Mouse (Mus musculus) cerebellum, adult 2 months (tissue): Measurements from ENCODE around the gene Pdss2.

Experiments
- CTCF ChIP-seq: fragments of 200-500 bp; IDR thresholded peaks from 2 replicates; pipeline ENCODE4 v1.5.1; 2011; ENCODE audit warnings: low read depth, mild to moderate bottlenecking, control low read depth, low read length, moderate library complexity, borderline replicate concordance; ENCODE audit not compliant: insufficient read depth
- POLR2A ChIP-seq: fragments of 200-500 bp; IDR thresholded peaks from 2 replicates; pipeline ENCODE4 v1.6.1; 2011; ENCODE audit warnings: low read length, control low read depth, borderline replicate concordance; ENCODE audit not compliant: insufficient read depth

DNA sequence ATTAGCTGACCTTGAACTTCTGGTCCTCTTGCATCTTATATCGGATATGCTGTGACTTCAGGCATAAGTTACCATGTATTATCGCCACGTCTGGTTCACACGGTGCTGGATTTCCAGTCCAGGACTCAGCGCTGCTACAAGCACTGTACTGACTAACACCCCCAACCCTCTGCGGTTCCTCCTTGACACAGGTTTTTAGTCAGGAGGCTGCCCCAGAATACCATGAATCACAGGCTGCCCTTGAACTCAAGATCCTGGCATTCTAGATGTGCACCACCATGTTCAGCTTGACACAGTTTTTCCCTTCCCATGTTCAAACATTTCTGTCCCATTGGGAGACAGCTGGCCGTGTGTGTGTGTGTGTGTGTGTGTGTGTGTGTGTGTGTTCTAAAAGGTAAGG lies 267.9 kb downstream of the Pdss2 start:
- no peak for TF ChIP-seq CTCF
- no peak for TF ChIP-seq POLR2A
